Mouse (Mus musculus): Measurements from ENCODE around the gene Glrp1. TPM values are rescaled to one million over a fixed set of nuclear protein-coding genes. Genes with fewer than 3 reads are reported as not detected.

Glrp1 gene
- polyA plus RNA-seq, 1 experiment from 2014 or later, result not detected

DNA sequence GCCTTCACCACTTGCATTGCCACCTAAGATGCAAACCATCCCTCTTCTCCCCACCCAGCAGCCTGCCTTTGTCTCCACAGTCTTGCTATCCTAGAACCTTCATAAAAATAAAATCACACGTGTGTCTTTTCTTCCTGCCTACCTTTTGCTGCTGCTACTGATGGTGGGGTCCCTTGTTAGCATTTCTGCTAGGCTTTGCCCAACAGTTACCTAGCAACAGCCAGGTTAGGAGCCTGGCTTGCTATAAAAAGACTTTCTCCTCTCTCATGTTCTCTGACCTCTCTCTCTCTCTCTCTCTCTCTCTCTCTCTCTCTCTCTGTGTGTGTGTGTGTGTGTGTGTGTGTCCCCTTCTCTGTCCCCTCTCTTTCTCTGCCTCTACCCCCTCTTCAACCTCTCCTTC lies 48.8 kb downstream of the Glrp1 start:
- DNase-seq (ENCODE audit: low spot score) (no peak), ATAC-seq (ENCODE audit: low FRiP score, low TSS enrichment) (no peak)
- H3K36me3 ChIP-seq (ENCODE audit: control insufficient read depth, insufficient read depth, low read length), result no peaks in the 10 kb centered on the region
- no peaks in the 10 kb centered on the region for H3K27me3 ChIP-seq (ENCODE audit: control insufficient read depth, insufficient read depth, low read length)
- H3K4me1 ChIP-seq (replicated peaks; ENCODE audit: control insufficient read depth, insufficient read depth), result 0 out of 2 replicates have a peak, but pooled peaks cover 2% of the 10 kb centered on the region
- WGBS, result 30% methylated on average over 1 of the region's 1 CpGs
- H3K27ac ChIP-seq (replicated peaks), result no peak overlapping the region
- no peak overlapping the region for H3K4me3 ChIP-seq (ENCODE audit: low read depth, low read length)
- no peak overlapping the region for H3K9ac ChIP-seq (ENCODE audit: low read length)
- no peaks in the 10 kb centered on the region for H3K9me3 ChIP-seq (ENCODE audit: control insufficient read depth, low read length)
- H3K4me2 ChIP-seq (replicated peaks; ENCODE audit: low read depth), result no peak overlapping the region
- TF ChIP-seq EP300 (optimal IDR thresholded peaks at IDR 0.05) (no peak), CTCF (IDR thresholded peaks at IDR 0.05; ENCODE audit: low read depth) (no peak)

DNA sequence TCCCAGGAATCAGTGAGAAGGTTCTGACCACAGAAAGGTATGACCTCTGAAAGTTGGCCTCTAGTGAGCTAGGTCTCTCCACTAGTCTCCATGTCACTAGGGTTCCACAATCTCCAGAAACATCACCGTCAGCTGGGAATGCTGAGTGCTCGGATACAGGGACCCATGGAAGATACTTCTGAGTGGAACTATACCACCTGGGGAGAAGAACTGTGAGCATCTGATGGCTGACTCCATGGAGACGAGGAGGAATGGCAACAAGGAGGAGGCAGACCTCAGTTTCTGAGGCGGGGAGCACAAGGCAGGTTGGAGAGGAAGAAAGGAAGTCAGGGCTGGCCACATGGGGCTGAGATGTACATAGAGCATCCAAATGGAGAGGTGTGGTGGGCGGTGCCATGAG lies 50.2 kb downstream of the Glrp1 start:
- Histone ChIP-seq H3K4me3 (ENCODE audit: low read depth, low read length) (no peak overlapping the region), H3K4me1 (replicated peaks; ENCODE audit: control insufficient read depth, insufficient read depth) (0 out of 2 replicates have a peak, but pooled peaks cover 2% of the 10 kb centered on the region), H3K4me2 (replicated peaks; ENCODE audit: low read depth) (no peak overlapping the region), H3K27me3 (ENCODE audit: control insufficient read depth, insufficient read depth, low read length) (no peaks in the 10 kb centered on the region), H3K27ac (replicated peaks) (no peak overlapping the region), H3K36me3 (ENCODE audit: control insufficient read depth, insufficient read depth, low read length) (no peaks in the 10 kb centered on the region), H3K9me3 (ENCODE audit: control insufficient read depth, low read length) (no peaks in the 10 kb centered on the region), H3K9ac (ENCODE audit: low read length) (no peak overlapping the region)
- WGBS, result 87% methylated on average over 5 of the region's 5 CpGs
- DNase-seq (ENCODE audit: low spot score) (no peak), ATAC-seq (ENCODE audit: low FRiP score, low TSS enrichment) (no peak)
- no peak for TF ChIP-seq CTCF (IDR thresholded peaks at IDR 0.05; ENCODE audit: low read depth)

DNA sequence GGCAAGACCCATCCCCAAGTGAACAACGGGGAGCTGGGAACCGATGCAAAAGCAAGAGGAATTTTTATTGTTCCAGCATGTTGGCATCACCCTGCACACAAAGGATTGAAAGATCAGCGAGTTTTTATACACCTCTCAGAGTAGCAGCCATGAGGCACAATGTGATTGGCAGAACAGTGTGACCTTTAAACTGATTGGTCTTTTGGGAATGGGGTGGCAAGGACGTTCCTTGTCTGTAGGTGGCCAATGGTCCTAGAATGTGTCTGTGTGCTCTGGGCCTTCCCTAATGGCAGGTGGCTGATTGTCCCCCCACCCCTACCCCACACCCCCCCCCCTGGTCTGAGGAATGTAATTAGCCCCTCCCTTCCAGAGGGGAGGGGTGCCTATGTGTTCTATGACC lies 50.7 kb downstream of the Glrp1 start:
- no peak overlapping the region for H3K4me3 ChIP-seq (ENCODE audit: low read depth, low read length)
- H3K36me3 ChIP-seq (ENCODE audit: control insufficient read depth, insufficient read depth, low read length), result no peaks in the 10 kb centered on the region
- WGBS, result 89% methylated on average over 4 of the region's 4 CpGs
- H3K4me1 ChIP-seq (replicated peaks; ENCODE audit: control insufficient read depth, insufficient read depth), result 0 out of 2 replicates have a peak, but pooled peaks cover 2% of the 10 kb centered on the region
- DNase-seq (ENCODE audit: low spot score), result no peak
- no peak overlapping the region for H3K27ac ChIP-seq (replicated peaks)
- no peak overlapping the region for H3K4me2 ChIP-seq (replicated peaks; ENCODE audit: low read depth)
- H3K9ac ChIP-seq (ENCODE audit: low read length), result no peak overlapping the region
- H3K9me3 ChIP-seq (ENCODE audit: control insufficient read depth, low read length), result no peaks in the 10 kb centered on the region
- ATAC-seq (ENCODE audit: low FRiP score, low TSS enrichment), result no peak
- no peak for TF ChIP-seq EP300 (optimal IDR thresholded peaks at IDR 0.05)
- no peak for TF ChIP-seq CTCF (IDR thresholded peaks at IDR 0.05; ENCODE audit: low read depth)
- no peaks in the 10 kb centered on the region for H3K27me3 ChIP-seq (ENCODE audit: control insufficient read depth, insufficient read depth, low read length)

DNA sequence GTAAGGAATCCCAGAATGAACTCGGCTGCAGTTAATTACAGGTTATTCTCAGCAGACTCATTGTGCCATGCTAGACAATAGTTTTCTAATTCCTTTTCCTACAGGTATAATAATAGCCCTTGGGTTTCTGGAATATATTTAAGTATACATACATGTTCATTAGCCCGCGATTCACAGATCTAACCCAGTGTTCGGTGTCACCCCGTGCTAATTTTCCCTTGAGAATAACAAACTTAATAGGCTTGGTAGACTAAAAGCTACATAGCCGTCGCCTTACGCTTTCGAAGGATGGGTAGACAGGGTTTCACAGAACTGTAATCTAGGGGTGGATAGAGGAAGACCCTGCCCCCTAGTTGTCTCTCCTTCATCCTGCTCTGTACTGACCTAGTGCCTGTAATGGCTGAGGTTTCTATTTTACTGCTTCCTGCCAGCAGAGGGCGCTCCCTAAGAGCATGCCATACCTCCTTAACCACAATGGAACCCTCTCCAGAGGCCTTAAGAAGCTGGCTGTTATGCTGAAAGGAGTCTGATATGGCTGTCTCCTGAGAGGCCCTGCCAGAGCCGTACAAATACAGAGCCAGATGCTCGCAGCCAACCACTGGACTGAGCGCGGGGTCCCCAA lies 53.3 kb downstream of the Glrp1 start:
- Histone ChIP-seq H3K4me1 (replicated peaks; ENCODE audit: control insufficient read depth, insufficient read depth) (no peaks in the 10 kb centered on the region), H3K27me3 (ENCODE audit: control insufficient read depth, insufficient read depth, low read length) (no peaks in the 10 kb centered on the region), H3K36me3 (ENCODE audit: control insufficient read depth, insufficient read depth, low read length) (no peaks in the 10 kb centered on the region), H3K9ac (ENCODE audit: low read length) (no peak overlapping the region), H3K4me2 (replicated peaks; ENCODE audit: low read depth) (no peak overlapping the region), H3K4me3 (ENCODE audit: low read depth, low read length) (no peak overlapping the region), H3K27ac (replicated peaks) (no peak overlapping the region), H3K9me3 (ENCODE audit: control insufficient read depth, low read length) (no peaks in the 10 kb centered on the region)
- DNase-seq (ENCODE audit: low spot score) (peak; percentile 76), ATAC-seq (ENCODE audit: low FRiP score, low TSS enrichment) (peak; percentile 51)
- WGBS, result 52% methylated on average over 14 of the region's 14 CpGs
- TF ChIP-seq CTCF (IDR thresholded peaks at IDR 0.05; ENCODE audit: low read depth) (peak; percentile 91), EP300 (optimal IDR thresholded peaks at IDR 0.05) (no peak)

DNA sequence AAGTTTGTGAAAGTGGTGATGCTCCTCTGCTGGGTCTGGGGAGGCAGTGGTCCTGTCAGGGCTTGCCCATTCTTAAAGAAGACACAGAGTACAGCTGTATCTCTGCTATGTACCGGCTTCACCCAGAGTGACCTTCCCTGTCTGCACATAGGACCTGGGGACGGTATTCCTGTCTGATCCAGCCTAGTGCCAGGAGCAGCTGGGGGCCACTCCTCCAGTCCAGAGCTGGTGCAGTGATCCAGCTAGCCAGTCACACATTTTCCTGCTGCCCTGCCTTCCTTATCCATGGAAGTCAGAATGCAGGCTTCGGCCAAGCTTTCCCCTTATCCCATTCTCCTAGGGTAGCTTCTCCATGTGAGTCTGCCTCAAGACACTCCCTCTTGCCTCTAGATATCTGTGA lies 54.1 kb downstream of the Glrp1 start:
- no peaks in the 10 kb centered on the region for H3K9me3 ChIP-seq (ENCODE audit: control insufficient read depth, low read length)
- ATAC-seq (ENCODE audit: low FRiP score, low TSS enrichment) (no peak), DNase-seq (ENCODE audit: low spot score) (no peak)
- no peaks in the 10 kb centered on the region for H3K36me3 ChIP-seq (ENCODE audit: control insufficient read depth, insufficient read depth, low read length)
- no peak overlapping the region for H3K27ac ChIP-seq (replicated peaks)
- no peak for TF ChIP-seq CTCF (IDR thresholded peaks at IDR 0.05; ENCODE audit: low read depth)
- TF ChIP-seq EP300 (optimal IDR thresholded peaks at IDR 0.05), result no peak
- no peak overlapping the region for H3K9ac ChIP-seq (ENCODE audit: low read length)
- no peak overlapping the region for H3K4me3 ChIP-seq (ENCODE audit: low read depth, low read length)
- H3K4me2 ChIP-seq (replicated peaks; ENCODE audit: low read depth), result no peak overlapping the region
- no peaks in the 10 kb centered on the region for H3K4me1 ChIP-seq (replicated peaks; ENCODE audit: control insufficient read depth, insufficient read depth)
- H3K27me3 ChIP-seq (ENCODE audit: control insufficient read depth, insufficient read depth, low read length), result no peaks in the 10 kb centered on the region
- WGBS, result 75% methylated on average over 3 of the region's 3 CpGs

DNA sequence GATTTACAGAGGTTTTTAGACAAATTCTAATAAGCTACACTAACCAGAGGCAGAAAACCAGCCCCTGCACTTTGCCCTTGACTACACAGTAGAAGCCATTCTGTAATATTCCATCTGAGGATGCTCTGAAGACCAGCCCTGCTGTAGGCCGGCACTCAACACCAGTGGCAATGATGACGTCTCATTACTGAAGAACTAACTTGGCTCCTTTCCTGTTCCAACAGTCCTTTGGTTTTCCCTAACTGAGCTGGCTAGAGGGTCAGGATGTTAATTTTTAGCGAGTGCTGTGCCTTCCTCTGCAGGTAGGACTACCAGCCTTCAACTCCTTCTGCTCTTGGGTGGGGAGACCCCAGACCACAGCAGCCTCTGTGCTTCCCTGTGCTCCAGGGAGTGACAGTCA lies 55.2 kb downstream of the Glrp1 start:
- Histone ChIP-seq H3K27ac (replicated peaks) (no peak overlapping the region), H3K4me1 (replicated peaks; ENCODE audit: control insufficient read depth, insufficient read depth) (no peaks in the 10 kb centered on the region), H3K9ac (ENCODE audit: low read length) (no peak overlapping the region), H3K4me3 (ENCODE audit: low read depth, low read length) (no peak overlapping the region), H3K27me3 (ENCODE audit: control insufficient read depth, insufficient read depth, low read length) (no peaks in the 10 kb centered on the region), H3K36me3 (ENCODE audit: control insufficient read depth, insufficient read depth, low read length) (no peaks in the 10 kb centered on the region), H3K4me2 (replicated peaks; ENCODE audit: low read depth) (no peak overlapping the region), H3K9me3 (ENCODE audit: control insufficient read depth, low read length) (no peaks in the 10 kb centered on the region)
- ATAC-seq (ENCODE audit: low FRiP score, low TSS enrichment) (no peak), DNase-seq (ENCODE audit: low spot score) (no peak)
- TF ChIP-seq CTCF (IDR thresholded peaks at IDR 0.05; ENCODE audit: low read depth), result no peak
- no peak for TF ChIP-seq EP300 (optimal IDR thresholded peaks at IDR 0.05)
- 43% methylated on average over 3 of the region's 3 CpGs for WGBS
